Mouse (Mus musculus): Measurements from ENCODE around the gene Erv3. TPM values are rescaled to one million over a fixed set of nuclear protein-coding genes. Genes with fewer than 3 reads are reported as not detected.
A peak's percentile ranks its signal among the peaks of the same experiment; 100 is the strongest.

Erv3 gene
- polyA plus RNA-seq, 1 experiment from 2014 or later = 0.04 TPM

DNA sequence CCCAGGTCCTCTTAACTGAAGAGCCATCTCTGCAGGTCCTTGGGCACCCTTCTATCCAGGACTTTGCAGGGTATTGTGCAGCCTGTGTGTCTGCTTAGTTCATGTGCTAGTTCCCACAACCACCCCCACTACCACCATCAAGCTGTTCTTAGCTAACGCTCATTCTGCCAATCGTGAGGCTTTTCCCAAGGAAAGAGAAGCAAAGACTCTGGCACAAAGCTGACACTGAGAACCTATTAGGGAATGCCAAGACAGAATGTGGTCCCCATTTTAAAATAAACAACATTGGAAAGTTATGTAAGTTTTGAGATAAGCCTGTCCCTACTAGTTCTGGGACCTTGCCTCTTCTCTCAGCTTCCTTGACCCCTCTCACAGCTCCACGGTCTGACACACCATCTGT lies 3.9 kb upstream of the Erv3 start:
- Histone ChIP-seq H3K27me3 (no peaks in the 10 kb centered on the region), H3K9me3 (replicated peaks) (no peaks in the 10 kb centered on the region), H3K4me1 (no peaks in the 10 kb centered on the region), H3K27ac (replicated peaks) (no peak overlapping the region), H3K4me2 (replicated peaks) (no peak overlapping the region), H3K36me3 (no peaks in the 10 kb centered on the region), H3K9ac (no peak overlapping the region), H3K4me3 (replicated peaks) (no peak overlapping the region)
- no peak for ATAC-seq (ENCODE audit: insufficient number of reproducible peaks, low FRiP score, low TSS enrichment, low read depth)
- WGBS = 79% methylated on average over 3 of the region's 3 CpGs

DNA sequence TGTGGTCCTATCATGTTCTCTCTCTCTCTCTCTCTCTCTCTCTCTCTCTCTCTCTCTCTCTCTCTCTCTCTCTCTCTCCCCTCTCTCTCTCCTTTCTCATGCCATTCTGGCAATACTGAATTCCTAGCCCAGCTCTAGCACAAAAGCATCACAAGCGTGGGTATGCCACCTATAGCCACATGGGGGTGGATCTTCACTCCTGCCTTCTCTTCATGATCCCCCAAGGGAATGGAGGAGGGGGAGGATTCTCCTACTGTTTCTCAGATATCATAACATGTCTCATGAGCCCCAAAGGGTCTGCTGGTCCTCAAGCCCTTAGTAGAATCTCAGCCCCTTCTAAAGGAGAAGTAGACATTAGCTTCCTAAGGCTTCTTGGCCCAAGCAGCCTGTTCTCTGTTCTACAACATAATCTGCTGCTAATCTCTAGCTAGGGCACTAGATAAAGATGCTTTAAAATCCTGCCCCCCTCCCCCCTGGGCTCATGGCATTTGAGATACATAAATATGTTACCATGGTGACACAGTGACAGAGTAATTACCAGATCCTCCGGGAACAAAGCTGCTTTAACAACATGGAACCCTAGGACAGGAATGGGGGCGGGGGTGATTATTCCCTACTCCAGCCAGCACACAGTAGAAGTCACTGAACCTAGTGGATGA lies 3.2 kb upstream of the Erv3 start:
- H3K9ac ChIP-seq = no peak overlapping the region
- ATAC-seq (ENCODE audit: insufficient number of reproducible peaks, low FRiP score, low TSS enrichment, low read depth) = no peak

GRCm38 (mm10) chr2:131857838-131858237 lies 1.7 kb downstream of the Erv3 start:
- Histone ChIP-seq H3K9ac (no peak overlapping the region), H3K4me1 (no peaks in the 10 kb centered on the region), H3K27me3 (no peaks in the 10 kb centered on the region), H3K27ac (replicated peaks) (no peak overlapping the region), H3K9me3 (replicated peaks) (no peaks in the 10 kb centered on the region), H3K36me3 (no peaks in the 10 kb centered on the region), H3K4me3 (replicated peaks) (no peak overlapping the region), H3K4me2 (replicated peaks) (no peak overlapping the region)
- ATAC-seq (ENCODE audit: insufficient number of reproducible peaks, low FRiP score, low TSS enrichment, low read depth) = no peak

More for the DNA sequence above, 3.2 kb upstream of the Erv3 start:
- Histone ChIP-seq H3K36me3 (no peaks in the 10 kb centered on the region), H3K9me3 (replicated peaks) (no peaks in the 10 kb centered on the region), H3K4me3 (replicated peaks) (no peak overlapping the region), H3K4me1 (no peaks in the 10 kb centered on the region), H3K27ac (replicated peaks) (no peak overlapping the region), H3K27me3 (no peaks in the 10 kb centered on the region), H3K4me2 (replicated peaks) (no peak overlapping the region)
- WGBS = 56% methylated on average over 3 of the region's 3 CpGs

DNA sequence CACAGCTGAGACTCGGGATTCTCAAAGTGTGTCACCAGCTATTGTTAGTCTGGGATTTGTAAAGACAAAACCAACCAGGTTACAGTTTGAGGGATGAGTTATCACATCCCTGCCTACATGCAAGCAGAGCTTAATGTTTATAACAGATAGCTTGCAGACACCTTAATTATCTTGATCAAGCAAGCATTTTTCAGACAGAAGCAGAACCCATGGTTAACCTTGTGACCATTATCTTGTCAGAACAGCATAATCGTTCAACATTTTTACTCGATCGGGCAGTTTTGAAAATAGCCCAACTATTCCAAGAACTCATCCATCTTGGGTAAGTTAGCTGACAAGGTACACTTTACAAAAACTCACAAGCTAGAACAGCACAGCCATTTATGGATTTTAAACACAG lies 5.8 kb downstream of the Erv3 start:
- Histone ChIP-seq H3K4me3 (replicated peaks) (no peak overlapping the region), H3K4me2 (replicated peaks) (no peak overlapping the region), H3K9me3 (replicated peaks) (no peaks in the 10 kb centered on the region), H3K36me3 (no peaks in the 10 kb centered on the region), H3K9ac (no peak overlapping the region), H3K27me3 (no peaks in the 10 kb centered on the region), H3K27ac (replicated peaks) (no peak overlapping the region), H3K4me1 (no peaks in the 10 kb centered on the region)
- WGBS = 68% methylated on average over 4 of the region's 4 CpGs
- ATAC-seq (ENCODE audit: insufficient number of reproducible peaks, low FRiP score, low TSS enrichment, low read depth) = no peak

- 75% methylated on average over 12 of the region's 12 CpGs for WGBS
- Histone ChIP-seq H3K4me2 (replicated peaks) (no peak overlapping the region), H3K4me3 (replicated peaks) (no peak overlapping the region), H3K9ac (no peak overlapping the region), H3K36me3 (no peaks in the 10 kb centered on the region), H3K9me3 (replicated peaks) (no peaks in the 10 kb centered on the region), H3K27me3 (no peaks in the 10 kb centered on the region), H3K27ac (replicated peaks) (no peak overlapping the region), H3K4me1 (peaks cover 3% of the 10 kb centered on the region; the same call in 1 of the 2 replicates)
- no peak for ATAC-seq (ENCODE audit: insufficient number of reproducible peaks, low FRiP score, low TSS enrichment, low read depth)
Observed at GRCm38 (mm10) chr2:131851333-131852092, 8.0 kb downstream of the Erv3 start.

DNA sequence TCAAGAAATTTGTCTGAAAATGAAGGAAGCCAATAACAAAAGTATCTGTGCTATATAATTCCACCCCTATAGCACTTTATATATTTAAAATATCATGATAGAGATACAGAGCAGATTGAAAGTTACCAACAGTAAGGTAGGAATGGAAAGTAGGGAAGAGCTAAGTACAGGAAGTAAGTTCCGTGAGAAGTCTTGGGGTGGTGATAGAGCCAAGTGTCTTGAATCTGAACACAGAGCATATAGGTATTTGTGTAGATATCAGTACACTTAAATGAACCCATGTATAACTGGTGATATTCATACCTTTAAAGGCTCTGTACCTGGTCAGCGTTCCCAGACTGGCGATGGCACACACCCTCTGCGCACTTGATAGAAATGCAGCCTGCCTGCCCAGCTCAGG lies 9.5 kb downstream of the Erv3 start:
- no peak for ATAC-seq (ENCODE audit: insufficient number of reproducible peaks, low FRiP score, low TSS enrichment, low read depth)
- Histone ChIP-seq H3K36me3 (no peaks in the 10 kb centered on the region), H3K9me3 (replicated peaks) (no peaks in the 10 kb centered on the region), H3K4me2 (replicated peaks) (no peak overlapping the region), H3K27me3 (no peaks in the 10 kb centered on the region), H3K9ac (no peak overlapping the region), H3K27ac (replicated peaks) (no peak overlapping the region), H3K4me1 (peaks cover 3% of the 10 kb centered on the region; the same call in 1 of the 2 replicates), H3K4me3 (replicated peaks) (no peak overlapping the region)
- WGBS = 95% methylated on average over 4 of the region's 4 CpGs

DNA sequence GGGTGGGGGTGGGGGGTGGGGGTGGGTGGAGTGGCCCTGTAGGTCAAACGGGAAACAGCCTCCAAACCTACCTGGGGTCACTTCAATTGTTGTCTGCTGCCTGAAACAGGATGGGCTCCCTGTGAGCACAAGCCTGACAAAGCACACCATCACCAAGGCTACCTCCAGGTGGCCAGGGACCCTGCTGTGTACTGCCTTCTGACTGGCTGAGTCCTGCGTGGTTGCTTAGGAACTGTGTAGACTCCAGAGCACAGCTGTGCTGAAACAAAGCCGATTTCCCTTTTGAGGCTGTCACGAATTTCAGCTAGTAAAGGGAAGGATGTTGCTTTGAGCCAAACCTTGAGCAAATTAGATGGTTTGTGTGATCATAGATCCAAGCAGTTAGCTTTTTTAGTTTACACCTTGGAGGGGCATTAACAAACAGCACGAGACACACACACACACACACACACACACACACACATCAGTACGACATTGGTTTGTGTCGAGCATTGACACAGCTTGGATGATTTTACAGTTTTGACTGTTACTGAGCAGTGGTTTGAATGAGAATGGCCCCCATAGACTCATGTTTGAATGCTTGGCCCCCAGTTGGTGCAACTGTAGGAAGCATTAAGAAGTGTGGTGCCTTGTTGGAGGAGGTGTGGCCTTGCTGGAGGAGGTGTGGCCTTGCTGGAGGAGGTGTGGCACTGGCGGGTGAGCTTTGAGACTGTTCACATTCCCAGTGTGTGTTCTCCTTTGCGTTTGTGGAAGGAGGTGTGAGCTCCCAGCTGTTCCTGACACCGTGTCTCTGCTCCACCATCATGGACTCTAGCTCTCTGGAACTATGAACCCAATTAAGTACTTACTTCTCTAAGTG lies 11.8 kb downstream of the Erv3 start:
- no peaks in the 10 kb centered on the region for H3K9me3 ChIP-seq (replicated peaks)
- H3K4me1 ChIP-seq = peaks cover 3% of the 10 kb centered on the region; the same call in 1 of the 2 replicates
- peak; percentile 86 for ATAC-seq (ENCODE audit: insufficient number of reproducible peaks, low FRiP score, low TSS enrichment, low read depth)
- 0 out of 2 replicates have a peak overlapping the region, but pooled peaks have one; percentile 1 for H3K4me2 ChIP-seq (replicated peaks)
- no peak overlapping the region for H3K9ac ChIP-seq
- H3K27ac ChIP-seq (replicated peaks) = no peak overlapping the region
- no peaks in the 10 kb centered on the region for H3K27me3 ChIP-seq
- no peak overlapping the region for H3K4me3 ChIP-seq (replicated peaks)
- H3K36me3 ChIP-seq = no peaks in the 10 kb centered on the region
- WGBS = 5% methylated on average over 10 of the region's 10 CpGs

GRCm38 (mm10) chr2:131846811-131847210 lies 12.7 kb downstream of the Erv3 start:
- H3K36me3 ChIP-seq = no peaks in the 10 kb centered on the region
- ATAC-seq (ENCODE audit: insufficient number of reproducible peaks, low FRiP score, low TSS enrichment, low read depth) = no peak
- no peaks in the 10 kb centered on the region for H3K9me3 ChIP-seq (replicated peaks)
- peaks cover 3% of the 10 kb centered on the region; the same call in 1 of the 2 replicates for H3K4me1 ChIP-seq
- H3K27me3 ChIP-seq = no peaks in the 10 kb centered on the region
- WGBS = 48% methylated on average over 2 of the region's 2 CpGs
- no peak overlapping the region for H3K27ac ChIP-seq (replicated peaks)
- no peak overlapping the region for H3K4me3 ChIP-seq (replicated peaks)
- no peak overlapping the region for H3K4me2 ChIP-seq (replicated peaks)
- no peak overlapping the region for H3K9ac ChIP-seq

- Histone ChIP-seq H3K4me2 (replicated peaks) (no peak overlapping the region), H3K4me1 (peaks cover 3% of the 10 kb centered on the region; the same call in 1 of the 2 replicates), H3K27ac (replicated peaks) (no peak overlapping the region), H3K4me3 (replicated peaks) (no peak overlapping the region), H3K27me3 (no peaks in the 10 kb centered on the region), H3K9me3 (replicated peaks) (no peaks in the 10 kb centered on the region), H3K36me3 (no peaks in the 10 kb centered on the region), H3K9ac (no peak overlapping the region)
- no peak for ATAC-seq (ENCODE audit: insufficient number of reproducible peaks, low FRiP score, low TSS enrichment, low read depth)
- 66% methylated on average over 11 of the region's 11 CpGs for WGBS
Observed at GRCm38 (mm10) chr2:131846132-131846710, 13.3 kb downstream of the Erv3 start.

GRCm38 (mm10) chr2:131845671-131846070 lies 13.9 kb downstream of the Erv3 start:
- Histone ChIP-seq H3K4me3 (replicated peaks) (no peak overlapping the region), H3K4me1 (peaks cover 3% of the 10 kb centered on the region; the same call in 1 of the 2 replicates), H3K27me3 (no peaks in the 10 kb centered on the region), H3K4me2 (replicated peaks) (no peak overlapping the region), H3K9me3 (replicated peaks) (no peaks in the 10 kb centered on the region), H3K36me3 (no peaks in the 10 kb centered on the region), H3K9ac (no peak overlapping the region), H3K27ac (replicated peaks) (no peak overlapping the region)
- ATAC-seq (ENCODE audit: insufficient number of reproducible peaks, low FRiP score, low TSS enrichment, low read depth) = no peak
- WGBS = 70% methylated on average over 8 of the region's 8 CpGs

GRCm38 (mm10) chr2:131842568-131842967 lies 17.0 kb downstream of the Erv3 start:
- peaks cover 2% of the 10 kb centered on the region; the same call in 1 of the 2 replicates for H3K4me1 ChIP-seq
- H3K4me3 ChIP-seq (replicated peaks) = no peak overlapping the region
- 85% methylated on average over 5 of the region's 5 CpGs for WGBS
- H3K27me3 ChIP-seq = no peaks in the 10 kb centered on the region
- no peak for ATAC-seq (ENCODE audit: insufficient number of reproducible peaks, low FRiP score, low TSS enrichment, low read depth)
- H3K9ac ChIP-seq = no peak overlapping the region
- H3K9me3 ChIP-seq (replicated peaks) = no peaks in the 10 kb centered on the region
- no peak overlapping the region for H3K27ac ChIP-seq (replicated peaks)
- no peaks in the 10 kb centered on the region for H3K36me3 ChIP-seq
- H3K4me2 ChIP-seq (replicated peaks) = no peak overlapping the region
